Mouse (Mus musculus): ENCODE measurements at regions not wholly inside any gene's neighbourhood (a gene's known extent, or its start where the extent isn't known, plus 50 kb on each side); places are given as distances from the start of the nearest gene placed in this dataset.

- Histone ChIP-seq H3K4me3 (replicated peaks) (no peak overlapping the region), H3K27ac (replicated peaks) (no peak overlapping the region), H3K9me3 (replicated peaks) (no peaks in the 10 kb centered on the region), H3K4me2 (no peak overlapping the region), H3K27me3 (replicated peaks) (no peaks in the 10 kb centered on the region), H3K36me3 (no peaks in the 10 kb centered on the region), H3K4me1 (no peaks in the 10 kb centered on the region), H3K9ac (replicated peaks) (no peak overlapping the region)
- no peak for ATAC-seq (ENCODE audit: low FRiP score)
- WGBS = 60% methylated on average over 2 of the region's 2 CpGs
Measured at GRCm38 (mm10) chr15:7642075-7642474, 168.6 kb upstream of the Gdnf start.

GRCm38 (mm10) chr15:7650705-7651104 is 159.9 kb upstream of the Gdnf start:
- no peaks in the 10 kb centered on the region for H3K36me3 ChIP-seq
- H3K9ac ChIP-seq (replicated peaks) = no peak overlapping the region
- H3K27ac ChIP-seq (replicated peaks) = no peak overlapping the region
- no peak overlapping the region for H3K4me3 ChIP-seq (replicated peaks)
- no peaks in the 10 kb centered on the region for H3K4me1 ChIP-seq
- 49% methylated on average over 3 of the region's 3 CpGs for WGBS
- no peaks in the 10 kb centered on the region for H3K27me3 ChIP-seq (replicated peaks)
- H3K4me2 ChIP-seq = no peak overlapping the region
- no peak for ATAC-seq (ENCODE audit: low FRiP score)
- H3K9me3 ChIP-seq (replicated peaks) = no peaks in the 10 kb centered on the region

- H3K9ac ChIP-seq (replicated peaks) = no peak overlapping the region
- H3K4me2 ChIP-seq = no peak overlapping the region
- H3K4me3 ChIP-seq (replicated peaks) = no peak overlapping the region
- 85% methylated on average over 2 of the region's 2 CpGs for WGBS
- no peaks in the 10 kb centered on the region for H3K9me3 ChIP-seq (replicated peaks)
- ATAC-seq (ENCODE audit: low FRiP score) = no peak
- H3K36me3 ChIP-seq = no peaks in the 10 kb centered on the region
- H3K27ac ChIP-seq (replicated peaks) = no peak overlapping the region
- no peaks in the 10 kb centered on the region for H3K4me1 ChIP-seq
- no peaks in the 10 kb centered on the region for H3K27me3 ChIP-seq (replicated peaks)
Measured at GRCm38 (mm10) chr15:7663888-7664287, 146.8 kb upstream of the Gdnf start.

GRCm38 (mm10) chr15:7669631-7670030 is 141.0 kb upstream of the Gdnf start:
- Histone ChIP-seq H3K27ac (replicated peaks) (no peak overlapping the region), H3K9ac (replicated peaks) (no peak overlapping the region), H3K9me3 (replicated peaks) (no peaks in the 10 kb centered on the region), H3K27me3 (replicated peaks) (no peaks in the 10 kb centered on the region), H3K36me3 (no peaks in the 10 kb centered on the region), H3K4me1 (no peaks in the 10 kb centered on the region), H3K4me2 (no peak overlapping the region), H3K4me3 (replicated peaks) (no peak overlapping the region)
- WGBS = 82% methylated on average over 8 of the region's 8 CpGs
- ATAC-seq (ENCODE audit: low FRiP score) = no peak

GRCm38 (mm10) chr15:7676970-7677369 is 133.7 kb upstream of the Gdnf start:
- WGBS = 73% methylated on average over 1 of the region's 1 CpGs
- no peaks in the 10 kb centered on the region for H3K36me3 ChIP-seq

GRCm38 (mm10) chr15:7678711-7679110 is 131.9 kb upstream of the Gdnf start:
- H3K36me3 ChIP-seq = no peaks in the 10 kb centered on the region
- no peak for ATAC-seq (ENCODE audit: low FRiP score)
- WGBS = 91% methylated on average over 8 of the region's 8 CpGs

More at GRCm38 (mm10) chr15:7676970-7677369, 133.7 kb upstream of the Gdnf start:
- ATAC-seq (ENCODE audit: low FRiP score) = no peak
- Histone ChIP-seq H3K9ac (replicated peaks) (no peak overlapping the region), H3K9me3 (replicated peaks) (no peaks in the 10 kb centered on the region), H3K27me3 (replicated peaks) (no peaks in the 10 kb centered on the region), H3K4me2 (no peak overlapping the region), H3K4me3 (replicated peaks) (no peak overlapping the region), H3K4me1 (no peaks in the 10 kb centered on the region), H3K27ac (replicated peaks) (no peak overlapping the region)

GRCm38 (mm10) chr15:7681011-7681410 is 129.6 kb upstream of the Gdnf start:
- Histone ChIP-seq H3K9me3 (replicated peaks) (no peaks in the 10 kb centered on the region), H3K9ac (replicated peaks) (no peak overlapping the region), H3K27me3 (replicated peaks) (no peaks in the 10 kb centered on the region), H3K36me3 (no peaks in the 10 kb centered on the region), H3K27ac (replicated peaks) (no peak overlapping the region), H3K4me1 (no peaks in the 10 kb centered on the region), H3K4me2 (no peak overlapping the region), H3K4me3 (replicated peaks) (no peak overlapping the region)
- WGBS = 85% methylated on average over 4 of the region's 4 CpGs
- no peak for ATAC-seq (ENCODE audit: low FRiP score)

More at GRCm38 (mm10) chr15:7678711-7679110, 131.9 kb upstream of the Gdnf start:
- Histone ChIP-seq H3K4me3 (replicated peaks) (no peak overlapping the region), H3K9me3 (replicated peaks) (no peaks in the 10 kb centered on the region), H3K27ac (replicated peaks) (no peak overlapping the region), H3K4me1 (no peaks in the 10 kb centered on the region), H3K4me2 (no peak overlapping the region), H3K27me3 (replicated peaks) (no peaks in the 10 kb centered on the region), H3K9ac (replicated peaks) (no peak overlapping the region)

GRCm38 (mm10) chr15:7683235-7683974 is 127.2 kb upstream of the Gdnf start:
- no peaks in the 10 kb centered on the region for H3K36me3 ChIP-seq
- no peak for ATAC-seq (ENCODE audit: low FRiP score)
- H3K9me3 ChIP-seq (replicated peaks) = no peaks in the 10 kb centered on the region
- H3K4me3 ChIP-seq (replicated peaks) = no peak overlapping the region
- H3K27me3 ChIP-seq (replicated peaks) = no peaks in the 10 kb centered on the region
- H3K9ac ChIP-seq (replicated peaks) = no peak overlapping the region
- H3K4me2 ChIP-seq = no peak overlapping the region
- no peak overlapping the region for H3K27ac ChIP-seq (replicated peaks)
- no peaks in the 10 kb centered on the region for H3K4me1 ChIP-seq
- 80% methylated on average over 8 of the region's 8 CpGs for WGBS

GRCm38 (mm10) chr15:7691251-7691650 is 119.4 kb upstream of the Gdnf start:
- H3K27me3 ChIP-seq (replicated peaks) = no peaks in the 10 kb centered on the region
- H3K4me2 ChIP-seq = no peak overlapping the region
- H3K4me1 ChIP-seq = no peaks in the 10 kb centered on the region
- H3K4me3 ChIP-seq (replicated peaks) = no peak overlapping the region
- 88% methylated on average over 1 of the region's 1 CpGs for WGBS
- H3K9me3 ChIP-seq (replicated peaks) = no peaks in the 10 kb centered on the region
- ATAC-seq (ENCODE audit: low FRiP score) = no peak
- H3K27ac ChIP-seq (replicated peaks) = no peak overlapping the region
- no peaks in the 10 kb centered on the region for H3K36me3 ChIP-seq
- H3K9ac ChIP-seq (replicated peaks) = no peak overlapping the region

- Histone ChIP-seq H3K9me3 (replicated peaks) (no peaks in the 10 kb centered on the region), H3K4me2 (no peak overlapping the region), H3K27ac (replicated peaks) (no peak overlapping the region), H3K4me3 (replicated peaks) (no peak overlapping the region), H3K4me1 (no peaks in the 10 kb centered on the region), H3K9ac (replicated peaks) (no peak overlapping the region), H3K36me3 (no peaks in the 10 kb centered on the region), H3K27me3 (replicated peaks) (no peaks in the 10 kb centered on the region)
- ATAC-seq (ENCODE audit: low FRiP score) = no peak
- 79% methylated on average over 3 of the region's 3 CpGs for WGBS
Measured at GRCm38 (mm10) chr15:7692096-7692495, 118.5 kb upstream of the Gdnf start.

- Histone ChIP-seq H3K4me2 (no peak overlapping the region), H3K27ac (replicated peaks) (no peak overlapping the region), H3K4me1 (no peaks in the 10 kb centered on the region), H3K4me3 (replicated peaks) (no peak overlapping the region), H3K9ac (replicated peaks) (no peak overlapping the region), H3K9me3 (replicated peaks) (no peaks in the 10 kb centered on the region), H3K36me3 (no peaks in the 10 kb centered on the region), H3K27me3 (replicated peaks) (no peaks in the 10 kb centered on the region)
- 91% methylated on average over 5 of the region's 5 CpGs for WGBS
- no peak for ATAC-seq (ENCODE audit: low FRiP score)
Measured at GRCm38 (mm10) chr15:7694037-7694436, 116.6 kb upstream of the Gdnf start.

- no peak overlapping the region for H3K27ac ChIP-seq (replicated peaks)
Measured at GRCm38 (mm10) chr15:7697724-7698123, 112.9 kb upstream of the Gdnf start.

More at GRCm38 (mm10) chr15:7697724-7698123, 112.9 kb upstream of the Gdnf start:
- Histone ChIP-seq H3K27me3 (replicated peaks) (no peaks in the 10 kb centered on the region), H3K9me3 (replicated peaks) (no peaks in the 10 kb centered on the region), H3K4me2 (no peak overlapping the region), H3K4me3 (replicated peaks) (no peak overlapping the region), H3K36me3 (no peaks in the 10 kb centered on the region), H3K4me1 (no peaks in the 10 kb centered on the region), H3K9ac (replicated peaks) (no peak overlapping the region)
- 61% methylated on average over 3 of the region's 3 CpGs for WGBS
- 0 out of 2 replicates have a peak, but pooled peaks have one; percentile 11 for ATAC-seq (ENCODE audit: low FRiP score)

Data from neural tube, embryonic 15.5 days (tissue).